Mouse (Mus musculus): ENCODE results near the gene Map10. TPM values are rescaled to one million over a fixed set of nuclear protein-coding genes. Genes with fewer than 3 reads are reported as not detected.
A peak's percentile ranks its signal among the peaks of the same experiment; 100 is the strongest.

Map10 gene
- total and polyA plus RNA-seq, 2 experiments from 2014 or later: 4.1 to 5.5 TPM

- Histone ChIP-seq H3K9me3 (replicated peaks; ENCODE audit: control insufficient read depth, low read length) (peaks cover 12% of the 10 kb centered on the region), H3K27ac (ENCODE audit: low read depth) (peak overlapping the region; percentile 76), H3K9ac (replicated peaks; ENCODE audit: low read depth, low read length) (no peak overlapping the region), H3K4me1 (ENCODE audit: control insufficient read depth, insufficient read depth) (peaks cover 17% of the 10 kb centered on the region), H3K4me3 (ENCODE audit: low read depth, low read length) (peak overlapping the region; percentile 58), H3K4me2 (ENCODE audit: low read depth, low read length) (peak overlapping the region; percentile 74), H3K27me3 (ENCODE audit: control insufficient read depth, insufficient read depth, low read length) (no peaks in the 10 kb centered on the region), H3K36me3 (replicated peaks; ENCODE audit: control insufficient read depth, insufficient read depth, low read length) (no peaks in the 10 kb centered on the region; the same call in 1 of the 2 replicates)
- DNase-seq (ENCODE audit: low spot score) (no peak), ATAC-seq (ENCODE audit: insufficient read depth, low read depth) (no peak)
- WGBS: 81% methylated on average over 14 of the region's 14 CpGs
- TF ChIP-seq EP300 (IDR thresholded peaks at IDR 0.05; ENCODE audit: low read depth) (no peak), CTCF (IDR thresholded peaks at IDR 0.05; ENCODE audit: low read depth) (no peak)
Observed at GRCm38 (mm10) chr8:125669159-125669699, 389 bp upstream of the Map10 start.

GRCm38 (mm10) chr8:125670420-125670819 lies 802 bp downstream of the Map10 start:
- Histone ChIP-seq H3K9me3 (replicated peaks; ENCODE audit: control insufficient read depth, low read length) (peaks cover 12% of the 10 kb centered on the region), H3K4me2 (ENCODE audit: low read depth, low read length) (peak overlapping the region; percentile 74), H3K4me1 (ENCODE audit: control insufficient read depth, insufficient read depth) (peaks cover 15% of the 10 kb centered on the region), H3K36me3 (replicated peaks; ENCODE audit: control insufficient read depth, insufficient read depth, low read length) (no peaks in the 10 kb centered on the region; the same call in 1 of the 2 replicates), H3K4me3 (ENCODE audit: low read depth, low read length) (peak overlapping the region; percentile 58), H3K27me3 (ENCODE audit: control insufficient read depth, insufficient read depth, low read length) (no peaks in the 10 kb centered on the region), H3K27ac (ENCODE audit: low read depth) (no peak overlapping the region), H3K9ac (replicated peaks; ENCODE audit: low read depth, low read length) (no peak overlapping the region)
- TF ChIP-seq EP300 (IDR thresholded peaks at IDR 0.05; ENCODE audit: low read depth) (no peak), CTCF (IDR thresholded peaks at IDR 0.05; ENCODE audit: low read depth) (no peak)
- no peak for ATAC-seq (ENCODE audit: insufficient read depth, low read depth)
- 93% methylated on average over 6 of the region's 6 CpGs for WGBS
- no peak for DNase-seq (ENCODE audit: low spot score)

- no peaks in the 10 kb centered on the region for H3K27me3 ChIP-seq (ENCODE audit: control insufficient read depth, insufficient read depth, low read length)
- peaks cover 15% of the 10 kb centered on the region for H3K4me1 ChIP-seq (ENCODE audit: control insufficient read depth, insufficient read depth)
- ATAC-seq (ENCODE audit: insufficient read depth, low read depth) (no peak), DNase-seq (ENCODE audit: low spot score) (no peak)
- WGBS: 98% methylated on average over 9 of the region's 9 CpGs
- no peaks in the 10 kb centered on the region; the same call in 1 of the 2 replicates for H3K36me3 ChIP-seq (replicated peaks; ENCODE audit: control insufficient read depth, insufficient read depth, low read length)
- TF ChIP-seq CTCF (IDR thresholded peaks at IDR 0.05; ENCODE audit: low read depth) (no peak), EP300 (IDR thresholded peaks at IDR 0.05; ENCODE audit: low read depth) (no peak)
- H3K4me2 ChIP-seq (ENCODE audit: low read depth, low read length): no peak overlapping the region
- H3K27ac ChIP-seq (ENCODE audit: low read depth): no peak overlapping the region
- H3K9ac ChIP-seq (replicated peaks; ENCODE audit: low read depth, low read length): no peak overlapping the region
- H3K9me3 ChIP-seq (replicated peaks; ENCODE audit: control insufficient read depth, low read length): peaks cover 12% of the 10 kb centered on the region
- no peak overlapping the region for H3K4me3 ChIP-seq (ENCODE audit: low read depth, low read length)
Observed at GRCm38 (mm10) chr8:125670906-125671305, 1.3 kb downstream of the Map10 start.

- no peak overlapping the region for H3K27ac ChIP-seq (ENCODE audit: low read depth)
- no peak overlapping the region for H3K4me3 ChIP-seq (ENCODE audit: low read depth, low read length)
- H3K36me3 ChIP-seq (replicated peaks; ENCODE audit: control insufficient read depth, insufficient read depth, low read length): no peaks in the 10 kb centered on the region; the same call in 1 of the 2 replicates
- H3K27me3 ChIP-seq (ENCODE audit: control insufficient read depth, insufficient read depth, low read length): no peaks in the 10 kb centered on the region
- H3K9me3 ChIP-seq (replicated peaks; ENCODE audit: control insufficient read depth, low read length): peaks cover 12% of the 10 kb centered on the region
- no peak overlapping the region for H3K9ac ChIP-seq (replicated peaks; ENCODE audit: low read depth, low read length)
- ATAC-seq (ENCODE audit: insufficient read depth, low read depth) (no peak), DNase-seq (ENCODE audit: low spot score) (no peak)
- TF ChIP-seq EP300 (IDR thresholded peaks at IDR 0.05; ENCODE audit: low read depth) (no peak), CTCF (IDR thresholded peaks at IDR 0.05; ENCODE audit: low read depth) (no peak)
- WGBS: 98% methylated on average over 5 of the region's 5 CpGs
- no peak overlapping the region for H3K4me2 ChIP-seq (ENCODE audit: low read depth, low read length)
- peaks cover 14% of the 10 kb centered on the region for H3K4me1 ChIP-seq (ENCODE audit: control insufficient read depth, insufficient read depth)
Observed at GRCm38 (mm10) chr8:125671371-125671770, 1.8 kb downstream of the Map10 start.

- 77% methylated on average over 3 of the region's 3 CpGs for WGBS
- H3K4me1 ChIP-seq (ENCODE audit: control insufficient read depth, insufficient read depth): no peaks in the 10 kb centered on the region
- H3K4me3 ChIP-seq (ENCODE audit: low read depth, low read length): no peak overlapping the region
- TF ChIP-seq EP300 (IDR thresholded peaks at IDR 0.05; ENCODE audit: low read depth) (no peak), CTCF (IDR thresholded peaks at IDR 0.05; ENCODE audit: low read depth) (no peak)
- no peak overlapping the region for H3K4me2 ChIP-seq (ENCODE audit: low read depth, low read length)
- no peak for DNase-seq (ENCODE audit: low spot score)
- H3K36me3 ChIP-seq (replicated peaks; ENCODE audit: control insufficient read depth, insufficient read depth, low read length): no peaks in the 10 kb centered on the region; the same call in 1 of the 2 replicates
- no peak overlapping the region for H3K9ac ChIP-seq (replicated peaks; ENCODE audit: low read depth, low read length)
- H3K27me3 ChIP-seq (ENCODE audit: control insufficient read depth, insufficient read depth, low read length): no peaks in the 10 kb centered on the region
- ATAC-seq (ENCODE audit: insufficient read depth, low read depth): no peak
- H3K9me3 ChIP-seq (replicated peaks; ENCODE audit: control insufficient read depth, low read length): peaks cover 11% of the 10 kb centered on the region
- H3K27ac ChIP-seq (ENCODE audit: low read depth): no peak overlapping the region
Observed at GRCm38 (mm10) chr8:125675796-125676195, 6.2 kb downstream of the Map10 start.

- Histone ChIP-seq H3K27me3 (ENCODE audit: control insufficient read depth, insufficient read depth, low read length) (no peaks in the 10 kb centered on the region), H3K36me3 (replicated peaks; ENCODE audit: control insufficient read depth, insufficient read depth, low read length) (no peaks in the 10 kb centered on the region), H3K9me3 (replicated peaks; ENCODE audit: control insufficient read depth, low read length) (no peaks in the 10 kb centered on the region), H3K4me2 (ENCODE audit: low read depth, low read length) (no peak overlapping the region), H3K27ac (ENCODE audit: low read depth) (no peak overlapping the region), H3K4me3 (ENCODE audit: low read depth, low read length) (no peak overlapping the region), H3K9ac (replicated peaks; ENCODE audit: low read depth, low read length) (no peak overlapping the region), H3K4me1 (ENCODE audit: control insufficient read depth, insufficient read depth) (no peaks in the 10 kb centered on the region)
- DNase-seq (ENCODE audit: low spot score) (no peak), ATAC-seq (ENCODE audit: insufficient read depth, low read depth) (no peak)
- TF ChIP-seq CTCF (IDR thresholded peaks at IDR 0.05; ENCODE audit: low read depth) (no peak), EP300 (IDR thresholded peaks at IDR 0.05; ENCODE audit: low read depth) (no peak)
- 88% methylated on average over 6 of the region's 6 CpGs for WGBS
Observed at GRCm38 (mm10) chr8:125677484-125677883, 7.9 kb downstream of the Map10 start.
